Mouse (Mus musculus) megakaryocyte progenitor cell, adult 5-6 weeks (primary cell): ENCODE data around the gene Atp6ap1. TPM values are rescaled to one million over a fixed set of nuclear protein-coding genes. Genes with fewer than 3 reads are reported as not detected.

Experiments
- ATAC-seq: replicated peaks from 2 replicates; pipeline ENCODE4 v1.8.0; 2016; ENCODE audit warnings: mild to moderate bottlenecking, moderate TSS enrichment, inconsistent platforms; ENCODE audit not compliant: poor library complexity
- total RNA-seq, 2 experiments: library from RNA; stranded (forward) in 1 of 2; stranded (reverse) in 1 of 2; fragments of 157-497, 149-512 nt in 1 of 2; fragments of 200-1000 nt in 1 of 2; gene quantifications; 2 replicates each; pipeline versions ENCODE4 v1.2.3 to v1.2.4; 2015 to 2017

Atp6ap1 gene
- total RNA-seq, 2 experiments from 2014 or later, result 123 to 135 TPM

DNA sequence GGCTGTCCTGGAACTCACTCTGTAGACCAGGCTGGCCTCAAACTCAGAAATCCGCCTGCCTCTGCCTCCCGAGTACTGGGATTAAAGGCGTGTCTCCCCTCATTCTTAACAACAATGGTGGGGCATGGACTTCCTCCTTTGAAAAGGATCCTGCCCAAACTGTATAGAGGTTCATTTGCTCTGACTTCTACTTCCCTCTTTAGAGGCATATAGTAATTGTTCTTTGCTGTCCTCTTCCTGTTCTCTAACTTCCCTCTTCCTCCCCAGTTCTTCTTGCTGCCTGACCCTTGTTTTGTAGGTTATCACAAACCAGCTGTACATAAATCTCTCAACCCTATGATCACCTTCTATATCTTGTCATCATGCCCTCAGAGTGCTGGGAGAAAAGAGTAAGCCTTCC, 2.8 kb downstream of the Atp6ap1 start:
- peak; percentile 29 for ATAC-seq

DNA sequence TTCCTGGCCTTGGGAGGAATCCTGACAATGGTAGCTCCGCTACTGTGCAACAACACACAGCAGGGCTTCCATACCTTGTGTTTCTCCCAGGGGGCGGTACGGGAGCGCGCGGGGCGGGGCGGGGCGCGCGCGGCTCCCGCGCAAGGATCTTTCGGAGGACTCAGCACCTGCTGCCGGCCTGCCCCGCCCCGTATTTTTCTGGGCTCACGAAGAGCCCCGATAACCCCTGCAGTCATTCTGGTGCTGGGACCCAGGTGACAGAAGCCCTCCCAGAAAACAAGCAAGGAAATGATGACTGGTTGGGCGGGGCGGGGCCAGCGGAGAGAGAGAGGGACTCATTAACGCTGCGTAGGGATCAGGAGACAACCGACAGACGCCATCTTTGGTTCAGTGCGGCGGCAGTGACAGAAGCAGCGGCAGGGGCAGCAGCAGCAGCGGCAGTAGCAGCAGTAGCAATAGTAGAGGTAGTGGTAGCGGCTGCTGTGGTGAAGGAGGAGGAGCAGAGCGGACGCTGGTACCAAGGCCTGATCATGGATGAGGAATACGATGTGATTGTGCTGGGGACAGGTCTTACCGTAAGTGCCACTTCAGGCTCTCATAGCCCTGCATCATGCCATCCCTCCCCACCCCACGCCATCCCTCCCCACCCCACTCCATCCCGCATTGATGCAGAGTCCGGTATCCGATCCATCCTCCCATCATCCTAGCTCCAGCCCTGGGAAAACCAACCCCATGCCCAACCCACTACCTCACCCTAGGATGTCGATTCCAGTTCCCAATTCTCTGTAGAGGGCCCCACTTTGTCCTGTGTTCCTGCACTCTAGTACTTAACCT, 8.2 kb downstream of the Atp6ap1 start, which contains the start of gene Gdi1:
Gene Gdi1 (plus strand): TSS at position 132 of the 834 bp plus-strand sequence.
- peak; percentile 94 for ATAC-seq

DNA sequence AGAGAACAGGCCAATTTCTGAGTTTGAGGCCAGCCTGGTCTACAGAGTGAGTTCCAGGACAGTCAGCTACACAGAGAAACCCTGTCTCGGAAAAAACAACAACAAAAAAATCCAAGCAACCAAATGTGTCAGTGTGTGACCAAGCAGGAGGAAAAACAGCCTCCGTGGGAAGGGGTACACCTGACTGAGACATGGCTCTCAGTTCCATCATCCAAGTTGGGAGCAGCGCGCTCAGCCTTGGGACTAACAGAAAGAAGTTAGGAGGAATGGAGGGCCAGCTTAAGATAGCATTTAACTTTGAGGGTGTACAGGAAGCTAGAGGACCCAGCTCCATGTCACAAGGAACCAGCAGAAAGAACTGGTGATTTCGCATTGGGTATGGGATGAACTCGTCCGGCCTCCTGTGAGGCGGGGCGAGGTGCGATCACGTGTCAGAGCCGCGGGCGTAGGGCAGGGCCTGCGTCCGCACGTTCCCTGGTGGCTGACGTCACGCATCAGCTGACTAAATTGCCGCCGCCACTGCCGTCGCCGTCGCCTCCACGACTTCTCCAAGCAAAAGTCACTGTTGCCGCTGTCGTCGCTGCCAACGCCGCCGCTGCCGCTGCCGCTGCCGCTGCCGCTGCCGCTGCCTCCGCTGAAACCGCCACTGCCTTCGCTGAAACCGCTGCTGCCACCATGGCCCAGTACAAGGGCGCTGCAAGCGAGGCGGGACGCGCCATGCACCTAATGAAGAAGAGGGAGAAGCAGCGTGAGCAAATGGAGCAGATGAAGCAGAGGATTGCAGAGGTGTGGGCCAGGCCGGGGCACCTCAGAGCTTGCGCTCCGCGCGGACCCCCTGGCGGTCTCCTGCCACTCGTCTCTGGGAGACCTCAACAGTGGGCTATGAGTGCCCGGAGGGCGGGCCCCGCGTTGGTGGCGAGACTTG, 15.9 kb downstream of the Atp6ap1 start, which contains the start of gene Fam50a:
Gene Fam50a (plus strand): TSS at position 494 of the 925 bp plus-strand sequence.
- ATAC-seq, result peak; percentile 98

DNA sequence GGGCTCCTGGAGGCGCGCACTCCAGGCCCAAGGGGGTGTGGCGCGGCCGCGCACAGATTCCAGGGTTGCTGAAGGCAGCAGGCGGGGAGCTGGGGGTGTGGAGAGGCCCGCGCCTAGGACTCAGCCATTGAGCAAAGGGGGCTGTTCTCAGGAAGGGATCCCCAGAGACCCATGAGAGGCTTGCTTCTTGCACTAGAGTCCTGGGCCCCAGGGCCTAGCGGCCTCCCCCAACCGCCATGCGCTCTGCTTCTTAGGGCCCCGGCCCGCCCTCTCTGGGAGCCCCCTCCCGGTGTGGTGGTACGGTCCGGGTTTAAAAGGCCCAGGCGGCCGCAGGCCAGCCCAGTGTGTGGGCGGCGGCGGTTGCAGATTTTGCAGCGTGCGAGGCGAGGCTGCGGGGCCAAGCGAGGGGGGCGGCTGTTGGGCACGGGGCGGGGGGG, 31.8 kb downstream of the Atp6ap1 start, which contains the start of gene Plxna3:
Gene Plxna3 (plus strand): TSS at position 342 of the 437 bp plus-strand sequence.
- ATAC-seq, result peak; percentile 92

DNA sequence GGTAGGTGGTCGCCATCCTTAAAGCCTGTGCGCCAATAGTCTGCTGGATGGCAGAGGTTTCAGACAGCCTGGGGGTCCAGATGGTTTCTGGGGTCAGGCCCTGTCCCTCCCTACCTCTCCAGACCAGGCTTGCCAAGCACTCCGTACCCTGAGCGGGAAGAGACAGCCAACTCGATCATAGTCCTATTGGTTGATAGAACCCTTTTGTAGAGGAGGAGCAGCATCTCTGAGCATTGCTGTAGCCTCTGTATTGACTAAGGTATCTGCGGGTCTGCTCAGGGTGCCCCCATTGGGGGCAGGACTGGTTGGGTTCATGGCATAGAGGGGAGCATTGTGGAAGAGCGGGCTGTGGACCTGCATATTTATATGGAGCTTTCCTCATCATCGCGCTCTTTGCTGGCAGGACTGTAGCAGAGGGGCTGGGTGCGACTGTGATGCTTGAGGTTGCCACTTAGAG, 32.3 kb downstream of the Atp6ap1 start:
- no peak for ATAC-seq

DNA sequence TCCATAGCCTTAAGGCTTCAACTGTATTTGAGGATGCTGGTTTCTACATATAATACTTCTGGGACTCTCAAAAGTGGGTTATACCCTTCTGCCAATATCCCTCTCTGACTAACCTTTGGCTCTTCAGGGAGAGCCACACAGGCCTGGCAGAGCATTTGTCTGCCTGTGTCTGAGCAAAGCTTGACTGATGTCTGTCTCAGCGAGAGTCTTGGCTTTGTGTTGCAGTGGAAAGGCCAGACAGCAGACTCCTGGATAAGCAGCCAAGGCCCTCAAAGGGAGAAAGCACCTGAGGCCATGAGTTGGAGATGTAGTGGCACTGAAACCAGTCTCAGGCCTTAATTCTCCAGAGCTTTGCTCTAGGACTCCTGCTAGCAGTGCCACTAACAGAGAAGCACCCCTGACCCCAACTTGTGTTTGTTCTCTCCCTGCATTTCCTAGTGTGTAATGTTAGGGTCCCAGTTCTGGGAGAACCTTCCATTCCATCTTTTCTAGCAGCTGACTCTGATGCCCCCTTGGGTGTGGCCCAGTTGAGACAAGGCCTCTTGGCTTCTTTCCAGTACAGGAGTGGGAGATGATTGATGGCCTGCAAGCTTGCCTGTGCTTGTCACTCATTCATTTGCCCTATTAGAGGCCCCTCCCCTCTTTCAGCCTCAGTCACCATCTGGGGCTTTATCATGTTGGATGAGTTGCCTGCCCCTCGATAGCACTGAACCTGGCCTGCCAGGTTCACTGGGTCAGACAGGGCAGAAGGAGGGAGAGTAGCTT, 33.5 kb downstream of the Atp6ap1 start:
- ATAC-seq, result no peak

DNA sequence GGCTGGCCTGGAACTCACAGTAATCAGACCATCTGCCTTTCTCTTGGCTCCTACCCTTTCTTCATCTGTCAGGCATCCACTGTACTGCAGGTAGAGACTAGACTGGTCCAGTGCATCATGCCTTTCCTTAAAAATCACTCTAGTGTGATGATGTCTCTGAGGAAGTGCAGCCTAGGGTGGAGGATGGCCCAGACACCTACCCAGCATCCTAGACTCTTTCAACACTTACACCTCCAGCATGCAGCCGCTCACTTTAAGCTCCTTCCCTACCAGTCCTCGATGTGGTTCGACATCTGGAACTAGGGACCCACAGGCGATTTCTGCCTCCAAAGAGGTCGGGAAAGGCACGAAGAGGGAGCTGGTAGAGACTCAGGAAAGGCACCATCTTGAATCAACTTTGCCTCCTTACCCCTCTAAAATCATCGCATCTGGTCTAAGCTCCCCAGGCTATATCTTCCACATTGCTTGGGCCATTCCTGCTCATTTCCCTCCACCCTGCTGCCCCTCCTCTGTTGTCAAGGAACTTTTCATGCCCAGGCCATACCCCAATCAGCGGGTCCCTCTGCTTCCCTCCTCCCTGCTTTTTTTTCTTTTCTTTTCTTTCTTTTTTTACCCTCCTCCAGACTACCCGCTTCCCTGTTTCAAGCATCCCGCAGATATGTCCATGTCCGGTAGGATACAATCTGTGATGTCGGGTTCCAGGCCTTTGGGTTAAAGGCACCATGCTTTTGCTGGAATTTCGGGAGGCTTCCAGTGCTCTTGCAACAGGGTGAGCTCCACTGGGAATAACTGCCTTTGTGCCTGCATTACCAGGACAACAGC, 56.0 kb downstream of the Atp6ap1 start:
- ATAC-seq, result peak; percentile 23

DNA sequence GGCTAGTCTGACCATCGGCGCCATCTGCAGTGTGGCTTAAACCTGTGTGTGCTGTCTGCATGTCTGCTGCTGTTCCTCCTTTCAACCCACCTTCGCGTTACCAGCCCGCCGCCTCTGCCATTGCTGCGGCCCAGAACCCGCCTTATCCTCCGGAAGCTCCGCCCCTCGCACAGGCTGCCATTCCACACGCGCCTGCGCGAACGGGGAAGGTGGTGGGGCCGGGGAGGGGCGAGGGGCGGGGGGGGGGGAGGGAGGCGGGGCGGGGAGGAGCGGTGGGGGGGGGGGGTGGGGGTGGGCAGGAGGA, 56.5 kb downstream of the Atp6ap1 start, which contains the start of gene Lage3:
Gene Lage3 (minus strand): TSS at position 152 of the 304 bp plus-strand sequence.
- ATAC-seq, result peak; percentile 99

Other genes with a start within 250 kb of the Atp6ap1 start
- gene Opn1mw, start 169.6 kb upstream of the Atp6ap1 start, total RNA-seq (2015), result not detected in 2 replicates
- not detected in 2 replicates for gene Opn1mw, start 169.6 kb upstream of the Atp6ap1 start, total RNA-seq (2017)
- gene Mecp2, start 161.7 kb upstream of the Atp6ap1 start, total RNA-seq (2015), result 16.3 and 16.9 TPM in 2 replicates
- gene Mecp2, start 161.7 kb upstream of the Atp6ap1 start, total RNA-seq (2017), result 15.3 and 18.8 TPM in 2 replicates
- gene Tex28, start 129.3 kb upstream of the Atp6ap1 start, total RNA-seq (2015), result not detected in 2 replicates
- not detected in 2 replicates for gene Tex28, start 129.3 kb upstream of the Atp6ap1 start, total RNA-seq (2017)
- not detected in 2 replicates for gene Tktl1, start 119.8 kb upstream of the Atp6ap1 start, total RNA-seq (2015)
- not detected in 2 replicates for gene Tktl1, start 119.8 kb upstream of the Atp6ap1 start, total RNA-seq (2017)
- gene Flna, start 47.3 kb upstream of the Atp6ap1 start, total RNA-seq (2015), result 158 and 196 TPM in 2 replicates
- 495 and 504 TPM in 2 replicates for gene Flna, start 47.3 kb upstream of the Atp6ap1 start, total RNA-seq (2017)
- gene Emd, start 42.4 kb upstream of the Atp6ap1 start, total RNA-seq (2015), result 77.1 and 82.8 TPM in 2 replicates
- gene Emd, start 42.4 kb upstream of the Atp6ap1 start, total RNA-seq (2017), result 86.7 and 91.7 TPM in 2 replicates
- gene Rpl10, start 26.3 kb upstream of the Atp6ap1 start, total RNA-seq (2015), result 3,920 and 4,047 TPM in 2 replicates
- 1,333 and 1,759 TPM in 2 replicates for gene Rpl10, start 26.3 kb upstream of the Atp6ap1 start, total RNA-seq (2017)
- gene Taz, start 15.2 kb upstream of the Atp6ap1 start, total RNA-seq (2015), result 44.5 and 53.5 TPM in 2 replicates
- gene Taz, start 15.2 kb upstream of the Atp6ap1 start, total RNA-seq (2017), result 25.8 and 31.0 TPM in 2 replicates
- 21.2 and 24.5 TPM in 2 replicates for gene Dnase1l1, start 14.8 kb upstream of the Atp6ap1 start, total RNA-seq (2015)
- gene Dnase1l1, start 14.8 kb upstream of the Atp6ap1 start, total RNA-seq (2017), result 7.1 and 17.4 TPM in 2 replicates
- gene Gdi1, start 7.9 kb downstream of the Atp6ap1 start, total RNA-seq (2015), result 56.8 and 79.4 TPM in 2 replicates
- gene Gdi1, start 7.9 kb downstream of the Atp6ap1 start, total RNA-seq (2017), result 22.8 and 22.9 TPM in 2 replicates
- 38.6 and 47.9 TPM in 2 replicates for gene Fam50a, start 15.9 kb downstream of the Atp6ap1 start, total RNA-seq (2015)
- gene Fam50a, start 15.9 kb downstream of the Atp6ap1 start, total RNA-seq (2017), result 56.9 and 62.8 TPM in 2 replicates
- 3.4 and 4.5 TPM in 2 replicates for gene Plxna3, start 32.0 kb downstream of the Atp6ap1 start, total RNA-seq (2015)
- 0.54 and 0.62 TPM in 2 replicates for gene Plxna3, start 32.0 kb downstream of the Atp6ap1 start, total RNA-seq (2017)
- gene Lage3, start 56.5 kb downstream of the Atp6ap1 start, total RNA-seq (2015), result 88.3 and 93.1 TPM in 2 replicates
- 22.6 and 28.1 TPM in 2 replicates for gene Lage3, start 56.5 kb downstream of the Atp6ap1 start, total RNA-seq (2017)
- gene Ubl4a, start 76.1 kb downstream of the Atp6ap1 start, total RNA-seq (2015), result 35.6 and 39.9 TPM in 2 replicates
- 11.9 and 21.2 TPM in 2 replicates for gene Ubl4a, start 76.1 kb downstream of the Atp6ap1 start, total RNA-seq (2017)
- gene Slc10a3, start 76.3 kb downstream of the Atp6ap1 start, total RNA-seq (2015), result 31.1 and 39.3 TPM in 2 replicates
- 12.8 and 13.9 TPM in 2 replicates for gene Slc10a3, start 76.3 kb downstream of the Atp6ap1 start, total RNA-seq (2017)
- 14.0 and 14.5 TPM in 2 replicates for gene Fam3a, start 96.2 kb downstream of the Atp6ap1 start, total RNA-seq (2015)
- gene Fam3a, start 96.2 kb downstream of the Atp6ap1 start, total RNA-seq (2017), result 10.0 and 22.1 TPM in 2 replicates
- 9.8 and 12.5 TPM in 2 replicates for gene Ikbkg, start 96.2 kb downstream of the Atp6ap1 start, total RNA-seq (2015)
- gene Ikbkg, start 96.2 kb downstream of the Atp6ap1 start, total RNA-seq (2017), result 22.8 and 53.0 TPM in 2 replicates
- gene G6pdx, start 132.1 kb downstream of the Atp6ap1 start, total RNA-seq (2015), result 174 and 188 TPM in 2 replicates
- 104 and 109 TPM in 2 replicates for gene G6pdx, start 132.1 kb downstream of the Atp6ap1 start, total RNA-seq (2017)
- gene Gm6880, start 184.3 kb downstream of the Atp6ap1 start, total RNA-seq (2015), result not detected in 2 replicates
- gene Gm6880, start 184.3 kb downstream of the Atp6ap1 start, total RNA-seq (2017), result not detected in 2 replicates